Mouse (Mus musculus) lung, postnatal 4 days (tissue): ENCODE results near the gene Gpr82.

Source experiments
- DNase-seq, 2 experiments: peaks; one replicate each; pipeline ENCODE4 v3.0.0; 2021

Gpr82 gene

GRCm38 (mm10) chrX:13705051-13705450, 43.9 kb downstream of the Gpr82 start:
- peak; percentile 17 to 24 for DNase-seq

GRCm38 (mm10) chrX:13710174-13710573, 49.0 kb downstream of the Gpr82 start:
- DNase-seq, result peak; percentile 20 to 59
